Mouse (Mus musculus) limb, embryonic 11.5 days (tissue): Measurements from ENCODE around the gene Nt5c3b. TPM values are rescaled to one million over a fixed set of nuclear protein-coding genes. Genes with fewer than 3 reads are reported as not detected.

Experiments
- ATAC-seq: fragments of 200-750 bp; cut with Nextera tagmentation; 2 replicates; pipeline ENCODE4 v1.8.0; 2017; ENCODE audit warnings: low read depth; ENCODE audit not compliant: insufficient number of reproducible peaks, low FRiP score, low TSS enrichment
- DNase-seq: peaks from one replicate; pipeline ENCODE4 v3.0.0-alpha.2; 2015; ENCODE audit warnings: low spot score
- H3K27ac ChIP-seq: fragments of 300-500 bp; sonication (generic); replicated peaks from 2 replicates; pipeline ENCODE4 v1.5.1; 2014; ENCODE audit warnings: low read depth, mild to moderate bottlenecking, low read length
- H3K27me3 ChIP-seq: fragments of 300-500 bp; sonication (generic); 2 replicates; pipeline ENCODE4 v1.6.1; 2014; ENCODE audit warnings: mild to moderate bottlenecking, low read length, mixed read lengths; ENCODE audit not compliant: control insufficient read depth, insufficient read depth
- H3K36me3 ChIP-seq: fragments of 300-500 bp; sonication (generic); 2 replicates; pipeline ENCODE4 v1.6.1; 2014; ENCODE audit warnings: mild to moderate bottlenecking, low read length, moderate library complexity, mixed read lengths; ENCODE audit not compliant: control insufficient read depth, insufficient read depth
- H3K4me1 ChIP-seq: fragments of 300-500 bp; sonication (generic); 2 replicates; pipeline ENCODE4 v1.6.1; 2014; ENCODE audit warnings: low read length, mixed read lengths; ENCODE audit not compliant: control insufficient read depth, insufficient read depth
- H3K4me2 ChIP-seq: fragments of 300-500 bp; sonication (generic); 2 replicates; pipeline ENCODE4 v1.6.1; 2014; ENCODE audit warnings: low read depth, mild to moderate bottlenecking, moderate library complexity; ENCODE audit not compliant: severe bottlenecking
- H3K4me3 ChIP-seq: fragments of 300-500 bp; sonication (generic); 2 replicates; pipeline ENCODE4 v1.5.1; 2014; ENCODE audit warnings: low read depth, low read length
- H3K9ac ChIP-seq: fragments of 300-500 bp; sonication (generic); 2 replicates; pipeline ENCODE4 v1.6.1; 2014; ENCODE audit warnings: mild to moderate bottlenecking, low read length
- H3K9me3 ChIP-seq: fragments of 300-500 bp; sonication (generic); 2 replicates; pipeline ENCODE4 v1.6.1; 2016; ENCODE audit warnings: low read length; ENCODE audit not compliant: control insufficient read depth
- WGBS: fragments of 180-500 bp; shearing (Covaris S2); extraction: QIAGEN DNeasy Blood & Tissue Kit; methylation state at CpG from one replicate; pipeline ENCODE4 v1.1.7; 2014; 5-methylcytosine and 5-hydroxymethylcytosine counted together
- polyA plus RNA-seq: library from polyadenylated mRNA; unstranded; fragments of >200 nt; fragmentation: Nextera tagmentation; extraction: Ambion mirVana; gene quantifications from 2 replicates; pipeline ENCODE4 v1.2.1, GENCODE M21; 2014

Nt5c3b gene
- polyA plus RNA-seq, 1 experiment from 2014 or later = 160 TPM

DNA sequence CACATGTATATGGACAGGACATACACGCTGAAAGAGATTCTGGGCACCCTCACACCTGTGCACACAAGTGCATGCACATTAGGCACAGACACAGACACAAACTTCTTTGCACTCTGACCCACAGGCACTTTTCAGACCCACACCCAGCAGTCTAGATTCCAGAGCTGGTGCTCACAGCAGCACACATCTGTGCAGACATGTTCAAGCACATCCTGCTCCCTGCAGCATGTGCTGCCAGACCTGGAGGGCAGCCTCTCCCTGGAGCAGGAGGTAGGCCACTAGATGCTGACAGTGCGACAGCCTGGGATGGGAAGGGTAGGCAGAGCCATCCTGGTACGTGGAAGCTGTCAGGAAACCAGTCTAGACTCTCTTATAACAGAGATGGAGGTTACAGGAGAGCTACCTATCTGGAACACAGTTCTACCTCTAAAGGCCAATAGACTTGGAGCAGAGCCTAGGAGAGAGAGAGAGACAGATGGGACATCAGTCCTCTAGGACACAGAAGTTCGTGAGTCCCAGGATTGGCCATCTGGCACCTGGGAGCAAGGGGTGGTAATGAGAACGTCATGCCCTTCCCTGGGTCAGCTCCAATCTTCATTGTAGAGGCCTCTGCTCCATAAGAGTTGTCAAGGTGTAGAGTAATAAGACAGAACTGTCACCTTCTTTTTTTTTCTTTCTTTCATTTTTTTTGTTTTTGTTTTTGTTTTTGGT lies 34.5 kb downstream of the Nt5c3b start:
- ATAC-seq = no peak
- DNase-seq = no peak
- no peak overlapping the region for H3K27ac ChIP-seq
- no peak overlapping the region for H3K4me2 ChIP-seq
- peaks cover 4% of the 10 kb centered on the region; the same call in 1 of the 2 replicates for H3K36me3 ChIP-seq
- no peaks in the 10 kb centered on the region for H3K27me3 ChIP-seq
- H3K4me1 ChIP-seq = 0 out of 2 replicates have a peak, but pooled peaks cover 3% of the 10 kb centered on the region
- H3K4me3 ChIP-seq = no peak overlapping the region
- no peak overlapping the region for H3K9ac ChIP-seq
- 81% methylated on average over 5 of the region's 5 CpGs for WGBS
- H3K9me3 ChIP-seq = no peaks in the 10 kb centered on the region

DNA sequence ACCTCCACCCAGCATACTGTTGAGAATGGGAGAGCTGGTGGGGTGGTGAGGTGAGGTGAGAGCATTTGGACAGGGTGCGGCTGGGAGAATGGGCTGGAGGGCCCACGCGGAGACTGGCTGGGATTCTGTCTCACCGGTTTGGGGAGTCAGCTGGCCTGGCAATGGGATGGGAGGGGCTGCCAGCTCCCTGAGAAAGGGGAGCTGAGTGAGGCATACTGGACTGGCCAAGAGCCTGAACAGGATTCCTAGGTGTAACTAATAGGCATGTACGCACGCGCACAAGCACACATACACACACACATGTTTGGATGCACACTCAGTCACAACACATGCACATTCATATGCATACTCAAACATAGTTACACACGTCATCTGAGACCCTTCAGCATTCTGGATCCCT lies 35.3 kb downstream of the Nt5c3b start:
- DNase-seq = no peak
- Histone ChIP-seq H3K27me3 (no peaks in the 10 kb centered on the region), H3K4me2 (no peak overlapping the region), H3K4me3 (no peak overlapping the region), H3K9ac (no peak overlapping the region), H3K4me1 (0 out of 2 replicates have a peak, but pooled peaks cover 3% of the 10 kb centered on the region), H3K9me3 (no peaks in the 10 kb centered on the region), H3K36me3 (peaks cover 4% of the 10 kb centered on the region; the same call in 1 of the 2 replicates), H3K27ac (no peak overlapping the region)
- ATAC-seq = no peak
- WGBS = 86% methylated on average over 8 of the region's 8 CpGs

DNA sequence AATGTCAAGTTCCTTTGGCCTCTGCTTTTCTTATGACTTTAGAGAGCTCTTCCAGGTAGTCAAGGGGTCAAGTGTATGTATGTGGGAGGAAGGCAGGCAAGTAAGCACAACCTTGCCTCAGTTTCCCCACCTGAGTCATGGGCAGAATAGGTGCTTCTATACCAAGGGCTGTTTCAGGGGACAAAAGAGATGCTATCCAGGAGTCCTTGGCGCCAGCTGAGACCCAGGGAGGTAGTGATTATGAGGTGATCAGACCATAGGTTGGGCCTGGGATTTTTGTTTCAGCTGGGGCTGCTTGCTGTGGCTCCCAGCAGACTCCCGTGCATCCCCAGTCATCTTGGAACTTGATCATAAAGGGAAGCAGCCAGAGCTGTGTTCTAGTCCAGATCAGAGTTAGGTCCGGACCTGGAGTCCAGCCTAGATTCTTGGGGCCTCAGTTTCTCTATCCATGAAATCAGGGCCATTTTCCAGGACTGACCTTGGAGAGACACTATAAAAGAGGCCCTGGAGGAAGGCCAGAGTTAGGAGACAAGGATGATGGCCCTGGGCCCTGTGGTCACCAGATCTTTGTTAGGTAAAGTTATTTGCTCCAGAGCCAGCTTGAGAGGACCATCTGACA lies 37.0 kb downstream of the Nt5c3b start:
- Histone ChIP-seq H3K9ac (no peak overlapping the region), H3K4me3 (no peak overlapping the region), H3K9me3 (no peaks in the 10 kb centered on the region), H3K27ac (no peak overlapping the region), H3K4me1 (no peaks in the 10 kb centered on the region), H3K27me3 (no peaks in the 10 kb centered on the region), H3K4me2 (no peak overlapping the region), H3K36me3 (peaks cover 4% of the 10 kb centered on the region; the same call in 1 of the 2 replicates)
- DNase-seq = no peak
- WGBS = 87% methylated on average over 3 of the region's 3 CpGs
- no peak for ATAC-seq

DNA sequence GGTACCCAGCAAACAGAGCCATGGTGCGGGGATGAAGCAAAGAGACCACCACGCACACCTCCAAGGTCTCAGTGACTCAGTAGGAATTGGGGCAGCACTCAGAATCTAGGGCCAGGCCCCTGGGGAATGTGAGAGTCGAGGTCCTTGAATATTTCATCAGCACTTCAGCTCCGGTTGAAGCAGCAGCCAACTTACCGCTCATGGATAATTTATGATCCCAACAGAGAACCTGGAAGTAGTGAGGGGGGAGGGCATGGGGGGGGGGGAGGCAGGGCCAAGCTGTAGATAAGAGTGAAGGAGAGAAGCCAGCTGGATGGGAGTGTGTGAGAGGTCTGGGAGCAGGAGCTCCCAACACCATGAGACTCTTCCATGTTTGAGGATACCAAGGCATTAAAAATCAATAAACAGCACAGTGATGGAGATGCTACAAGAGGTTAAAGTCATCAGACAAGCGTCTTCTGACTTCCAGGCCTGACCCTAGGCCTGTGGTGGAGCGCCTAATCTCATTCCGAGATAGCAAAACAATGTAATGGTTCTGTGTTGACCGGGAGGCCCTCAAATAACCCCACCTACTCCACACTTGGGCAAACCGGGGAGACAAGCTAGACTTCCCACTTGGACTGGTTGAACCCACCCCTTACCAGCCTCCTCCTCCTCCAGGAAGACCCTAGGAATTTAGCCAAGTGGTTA lies 38.0 kb downstream of the Nt5c3b start:
- WGBS = 64% methylated on average over 10 of the region's 10 CpGs
- H3K27ac ChIP-seq = no peak overlapping the region
- H3K9ac ChIP-seq = no peak overlapping the region
- DNase-seq = no peak
- no peaks in the 10 kb centered on the region for H3K27me3 ChIP-seq
- H3K9me3 ChIP-seq = no peaks in the 10 kb centered on the region
- H3K36me3 ChIP-seq = peaks cover under 1% of the 10 kb centered on the region; the same call in 1 of the 2 replicates
- H3K4me1 ChIP-seq = no peaks in the 10 kb centered on the region
- no peak overlapping the region for H3K4me3 ChIP-seq
- H3K4me2 ChIP-seq = no peak overlapping the region
- ATAC-seq = no peak

DNA sequence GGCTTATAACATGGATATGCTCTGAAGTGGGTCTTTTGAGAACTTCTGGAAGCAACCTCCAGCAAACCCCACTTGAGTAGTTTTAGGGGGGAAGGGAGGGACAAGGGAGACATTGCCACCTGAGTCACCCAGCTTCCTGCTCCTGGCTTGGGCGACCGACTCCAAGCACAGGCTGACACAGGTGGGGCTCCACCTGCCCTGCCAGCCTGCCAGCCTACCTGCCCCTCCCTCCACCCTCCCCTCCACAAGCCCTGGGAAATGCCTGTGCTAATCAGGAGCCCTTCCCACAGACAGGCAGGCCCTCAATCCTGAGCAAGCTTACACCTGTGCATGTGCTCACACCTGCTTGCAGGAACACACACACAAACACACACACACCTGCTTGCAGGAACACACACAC lies 38.9 kb downstream of the Nt5c3b start:
- WGBS = 60% methylated on average over 2 of the region's 2 CpGs
- H3K36me3 ChIP-seq = no peaks in the 10 kb centered on the region
- no peak overlapping the region for H3K9ac ChIP-seq
- no peak for DNase-seq
- H3K9me3 ChIP-seq = no peaks in the 10 kb centered on the region
- ATAC-seq = no peak
- no peak overlapping the region for H3K4me2 ChIP-seq
- H3K4me3 ChIP-seq = no peak overlapping the region
- no peaks in the 10 kb centered on the region for H3K27me3 ChIP-seq
- no peak overlapping the region for H3K27ac ChIP-seq
- no peaks in the 10 kb centered on the region for H3K4me1 ChIP-seq

DNA sequence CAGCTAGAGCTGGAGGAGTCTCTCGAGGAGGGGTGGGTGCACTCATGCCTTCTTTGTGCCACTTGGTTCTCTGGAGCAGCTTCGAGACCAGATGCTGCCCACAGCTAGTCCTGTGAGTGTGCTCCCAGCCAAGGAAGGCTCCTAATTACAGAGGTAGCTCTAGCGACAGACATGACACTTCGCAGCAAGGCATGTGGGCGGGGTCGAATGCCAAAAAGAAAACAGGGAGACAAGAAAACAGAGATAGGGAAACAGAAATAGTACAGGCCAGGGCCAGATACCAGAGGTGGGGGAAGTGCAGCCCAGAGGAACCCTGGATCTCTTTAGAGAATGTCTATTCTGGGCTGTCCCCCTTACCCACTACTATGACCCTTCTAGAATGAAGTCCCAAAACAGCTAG lies 39.4 kb downstream of the Nt5c3b start:
- Histone ChIP-seq H3K27ac (no peak overlapping the region), H3K9ac (no peak overlapping the region)

DNA sequence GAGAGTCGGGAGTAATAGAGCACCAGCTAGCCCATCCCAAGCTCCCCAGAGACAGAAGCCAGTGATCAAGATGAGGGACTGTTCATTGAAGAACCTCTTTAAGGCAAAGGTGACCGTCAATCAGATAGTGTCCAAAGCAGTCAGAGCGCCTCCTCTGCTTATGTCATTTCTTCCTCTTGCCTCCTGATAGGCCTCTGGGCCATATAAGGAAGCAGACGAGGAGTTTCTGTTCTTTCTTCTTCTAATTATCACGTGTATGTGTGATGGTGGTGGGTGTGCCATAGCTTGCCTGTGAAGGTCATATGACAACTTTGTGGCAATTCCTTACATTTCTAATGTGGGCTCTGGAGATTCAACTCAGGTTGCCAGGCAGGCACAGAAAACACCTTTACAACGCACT lies 40.8 kb downstream of the Nt5c3b start:
- no peaks in the 10 kb centered on the region for H3K36me3 ChIP-seq
- H3K9me3 ChIP-seq = no peaks in the 10 kb centered on the region
- H3K9ac ChIP-seq = no peak overlapping the region
- no peaks in the 10 kb centered on the region for H3K4me1 ChIP-seq
- no peaks in the 10 kb centered on the region for H3K27me3 ChIP-seq
- ATAC-seq = no peak
- H3K27ac ChIP-seq = no peak overlapping the region
- H3K4me2 ChIP-seq = no peak overlapping the region
- no peak for DNase-seq
- 60% methylated on average over 6 of the region's 6 CpGs for WGBS
- H3K4me3 ChIP-seq = no peak overlapping the region

More for the DNA sequence above, 39.4 kb downstream of the Nt5c3b start:
- DNase-seq (no peak), ATAC-seq (no peak)
- WGBS = 24% methylated on average over 6 of the region's 6 CpGs
- H3K27me3 ChIP-seq = no peaks in the 10 kb centered on the region
- H3K4me2 ChIP-seq = no peak overlapping the region
- no peaks in the 10 kb centered on the region for H3K4me1 ChIP-seq
- no peak overlapping the region for H3K4me3 ChIP-seq
- no peaks in the 10 kb centered on the region for H3K9me3 ChIP-seq
- H3K36me3 ChIP-seq = no peaks in the 10 kb centered on the region

DNA sequence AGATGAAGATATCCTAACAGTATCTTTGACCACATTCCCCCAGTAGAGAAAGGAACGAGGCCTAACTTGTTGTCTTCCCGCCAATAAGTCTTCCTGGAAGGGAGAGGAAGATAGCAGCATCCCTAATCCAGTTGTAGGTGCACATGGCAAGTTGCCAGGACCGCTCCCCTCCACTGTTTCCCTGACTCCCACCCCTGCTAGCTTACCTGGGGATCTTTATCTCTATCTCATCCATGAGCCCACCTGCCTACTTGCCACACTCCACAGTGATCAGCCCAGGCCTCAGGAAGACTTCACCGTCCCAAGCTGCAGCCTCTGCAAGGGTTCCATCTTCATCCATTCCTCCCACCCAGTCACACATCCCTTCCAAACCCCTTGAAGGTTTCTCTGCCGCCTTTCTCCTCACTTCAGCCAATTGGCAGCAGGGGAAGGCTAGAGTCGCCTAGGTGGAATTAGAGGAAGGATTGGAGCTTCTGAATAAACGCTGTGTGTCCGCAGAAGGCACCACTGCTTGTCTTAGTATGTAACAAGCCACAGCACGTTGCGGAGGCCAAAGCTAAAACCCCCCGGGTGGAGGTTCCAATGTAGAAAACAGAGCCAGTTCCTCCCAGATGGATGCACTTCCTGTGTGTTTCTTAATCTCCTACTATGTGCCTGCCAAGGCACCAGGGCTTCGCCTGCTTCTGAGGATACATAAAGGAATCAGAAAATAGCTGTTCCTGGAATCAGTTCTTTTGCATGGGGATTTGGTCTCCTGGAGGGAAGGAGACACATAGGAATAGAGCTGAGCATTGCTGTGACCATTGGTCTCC lies 41.7 kb downstream of the Nt5c3b start:
- peaks cover 5% of the 10 kb centered on the region; the same call in 1 of the 2 replicates for H3K4me1 ChIP-seq
- no peaks in the 10 kb centered on the region for H3K9me3 ChIP-seq

More for the DNA sequence above, 41.7 kb downstream of the Nt5c3b start:
- no peak overlapping the region for H3K4me2 ChIP-seq
- H3K9ac ChIP-seq = no peak overlapping the region
- H3K4me3 ChIP-seq = no peak overlapping the region
- 75% methylated on average over 12 of the region's 12 CpGs for WGBS
- no peaks in the 10 kb centered on the region for H3K36me3 ChIP-seq
- no peaks in the 10 kb centered on the region for H3K27me3 ChIP-seq
- ATAC-seq (no peak), DNase-seq (no peak)
- H3K27ac ChIP-seq = no peak overlapping the region
